Mouse (Mus musculus): ENCODE measurements around the gene Terb2. TPM values are rescaled to one million over a fixed set of nuclear protein-coding genes. Genes with fewer than 3 reads are reported as not detected.
A peak's percentile ranks its signal among the peaks of the same experiment; 100 is the strongest.

Gene Terb2
- polyA plus RNA-seq, 1 experiment = not detected

DNA sequence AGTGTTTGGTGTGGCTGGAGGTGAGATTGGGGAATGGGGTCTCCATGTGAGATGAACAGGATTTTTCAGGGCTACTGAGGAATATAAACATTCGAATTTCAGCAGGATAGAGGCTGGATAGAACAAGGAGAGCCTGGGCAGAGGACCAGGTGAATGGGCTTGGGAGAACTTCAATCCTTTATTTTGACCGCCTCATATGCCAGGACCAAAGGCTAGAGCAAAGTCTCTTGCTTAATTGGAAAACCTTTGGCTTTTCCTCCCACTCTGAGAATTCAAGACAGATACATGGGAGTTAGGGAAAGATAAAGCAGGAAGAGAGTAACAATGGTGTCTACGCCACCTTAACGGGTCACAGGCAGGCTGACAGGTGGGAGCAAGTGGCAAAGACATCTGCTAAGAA, 55.2 kb downstream of the Terb2 start:
- Histone ChIP-seq H3K27me3 (replicated peaks; ENCODE audit: control insufficient read depth, insufficient read depth, low read length) (no peaks in the 10 kb centered on the region), H3K36me3 (ENCODE audit: control insufficient read depth, insufficient read depth, low read length) (peaks cover 4% of the 10 kb centered on the region; the same call in 1 of the 2 replicates), H3K4me1 (ENCODE audit: control insufficient read depth, insufficient read depth, low read length) (peaks cover 17% of the 10 kb centered on the region; the same call in 1 of the 2 replicates), H3K4me3 (ENCODE audit: insufficient read depth, low read depth, low read length) (no peak overlapping the region; the same call in 1 of the 2 replicates), H3K27ac (ENCODE audit: insufficient read depth, low read depth, low read length) (peak overlapping the region; percentile 62)
- DNase-seq = peak; percentile 80
- WGBS = 58% methylated on average over 4 of the region's 4 CpGs
- TF ChIP-seq POLR2A (IDR thresholded peaks at IDR 0.05; ENCODE audit: low read depth, low read length) = no peak
- TF ChIP-seq CTCF (conservative IDR thresholded peaks at IDR 0.05; ENCODE audit: insufficient read depth, insufficient read length, low read depth, low read length) = no peak

GRCm38 (mm10) chr2:122241935-122242334, 55.9 kb downstream of the Terb2 start:
- peak; percentile 91 for DNase-seq

GRCm38 (mm10) chr2:122243671-122244131, 57.6 kb downstream of the Terb2 start:
- DNase-seq = peak; percentile 91
- Histone ChIP-seq H3K27me3 (replicated peaks; ENCODE audit: control insufficient read depth, insufficient read depth, low read length) (no peaks in the 10 kb centered on the region), H3K4me3 (ENCODE audit: insufficient read depth, low read depth, low read length) (no peak overlapping the region), H3K27ac (ENCODE audit: insufficient read depth, low read depth, low read length) (peak overlapping the region; percentile 62), H3K36me3 (ENCODE audit: control insufficient read depth, insufficient read depth, low read length) (peaks cover 11% of the 10 kb centered on the region; the same call in 1 of the 2 replicates), H3K4me1 (ENCODE audit: control insufficient read depth, insufficient read depth, low read length) (peaks cover 17% of the 10 kb centered on the region; the same call in 1 of the 2 replicates)
- TF ChIP-seq POLR2A (IDR thresholded peaks at IDR 0.05; ENCODE audit: low read depth, low read length) = no peak
- TF ChIP-seq CTCF (conservative IDR thresholded peaks at IDR 0.05; ENCODE audit: insufficient read depth, insufficient read length, low read depth, low read length) = peak; percentile 97
- WGBS = 0% methylated on average over 3 of the region's 3 CpGs

More at GRCm38 (mm10) chr2:122241935-122242334, 55.9 kb downstream of the Terb2 start:
- no peak overlapping the region for H3K4me3 ChIP-seq (ENCODE audit: insufficient read depth, low read depth, low read length)
- WGBS = 28% methylated on average over 6 of the region's 6 CpGs
- peaks cover 17% of the 10 kb centered on the region; the same call in 1 of the 2 replicates for H3K4me1 ChIP-seq (ENCODE audit: control insufficient read depth, insufficient read depth, low read length)
- H3K36me3 ChIP-seq (ENCODE audit: control insufficient read depth, insufficient read depth, low read length) = peaks cover 8% of the 10 kb centered on the region; the same call in 1 of the 2 replicates
- no peaks in the 10 kb centered on the region for H3K27me3 ChIP-seq (replicated peaks; ENCODE audit: control insufficient read depth, insufficient read depth, low read length)
- TF ChIP-seq CTCF (conservative IDR thresholded peaks at IDR 0.05; ENCODE audit: insufficient read depth, insufficient read length, low read depth, low read length) (no peak), POLR2A (IDR thresholded peaks at IDR 0.05; ENCODE audit: low read depth, low read length) (no peak)
- H3K27ac ChIP-seq (ENCODE audit: insufficient read depth, low read depth, low read length) = peak overlapping the region; percentile 62

GRCm38 (mm10) chr2:122247786-122248185, 61.7 kb downstream of the Terb2 start:
- Histone ChIP-seq H3K27me3 (replicated peaks; ENCODE audit: control insufficient read depth, insufficient read depth, low read length) (no peaks in the 10 kb centered on the region), H3K4me3 (ENCODE audit: insufficient read depth, low read depth, low read length) (no peak overlapping the region), H3K36me3 (ENCODE audit: control insufficient read depth, insufficient read depth, low read length) (peaks cover 29% of the 10 kb centered on the region), H3K27ac (ENCODE audit: insufficient read depth, low read depth, low read length) (no peak overlapping the region), H3K4me1 (ENCODE audit: control insufficient read depth, insufficient read depth, low read length) (peaks cover 9% of the 10 kb centered on the region; the same call in 1 of the 2 replicates)
- TF ChIP-seq POLR2A (IDR thresholded peaks at IDR 0.05; ENCODE audit: low read depth, low read length) (no peak), CTCF (conservative IDR thresholded peaks at IDR 0.05; ENCODE audit: insufficient read depth, insufficient read length, low read depth, low read length) (no peak)
- 85% methylated on average over 10 of the region's 10 CpGs for whole genome bisulfite sequencing
- DNase-seq = no peak

GRCm38 (mm10) chr2:122255997-122256396, 69.9 kb downstream of the Terb2 start:
- TF ChIP-seq CTCF (conservative IDR thresholded peaks at IDR 0.05; ENCODE audit: insufficient read depth, insufficient read length, low read depth, low read length) = no peak
- TF ChIP-seq POLR2A (IDR thresholded peaks at IDR 0.05; ENCODE audit: low read depth, low read length) = no peak
- H3K36me3 ChIP-seq (ENCODE audit: control insufficient read depth, insufficient read depth, low read length) = peaks cover 23% of the 10 kb centered on the region
- DNase-seq = no peak

More at GRCm38 (mm10) chr2:122255997-122256396, 69.9 kb downstream of the Terb2 start:
- Histone ChIP-seq H3K4me1 (ENCODE audit: control insufficient read depth, insufficient read depth, low read length) (no peaks in the 10 kb centered on the region), H3K27ac (ENCODE audit: insufficient read depth, low read depth, low read length) (no peak overlapping the region), H3K27me3 (replicated peaks; ENCODE audit: control insufficient read depth, insufficient read depth, low read length) (no peaks in the 10 kb centered on the region), H3K4me3 (ENCODE audit: insufficient read depth, low read depth, low read length) (no peak overlapping the region)
- WGBS = 92% methylated on average over 5 of the region's 5 CpGs

Other genes with a start within 250 kb of the Terb2 start
- 4.7 and 4.8 TPM in 2 replicates for gene Ctdspl2, start 230.3 kb upstream of the Terb2 start, polyA plus RNA-seq (2012; rRNA removed)
- gene Mageb3, start 230.2 kb upstream of the Terb2 start, polyA plus RNA-seq (2012; rRNA removed) = 0.03 TPM in 1 of 2 replicates, not detected in the other
- 3.2 and 3.3 TPM in 2 replicates for gene Eif3j1, start 157.7 kb upstream of the Terb2 start, polyA plus RNA-seq (2012; rRNA removed)
- gene Spg11, start 67.9 kb upstream of the Terb2 start, polyA plus RNA-seq (2012; rRNA removed) = 6.6 and 7.4 TPM in 2 replicates
- gene B2m, start 38.6 kb upstream of the Terb2 start, polyA plus RNA-seq (2012; rRNA removed) = 577 and 854 TPM in 2 replicates
- gene Trim69, start 25.6 kb upstream of the Terb2 start, polyA plus RNA-seq (2012; rRNA removed) = 0.12 TPM in 1 of 2 replicates, not detected in the other
- gene Patl2, start 83 bp upstream of the Terb2 start, polyA plus RNA-seq (2012; rRNA removed) = 0.04 TPM in 1 of 2 replicates, not detected in the other
- 566 and 646 TPM in 2 replicates for gene Sord, start 48.5 kb downstream of the Terb2 start, polyA plus RNA-seq (2012; rRNA removed)
- 0.05 and 0.17 TPM in 2 replicates for gene Duox2, start 112.2 kb downstream of the Terb2 start, polyA plus RNA-seq (2012; rRNA removed)
- gene Duoxa2, start 112.6 kb downstream of the Terb2 start, polyA plus RNA-seq (2012; rRNA removed) = 0.20 TPM in 1 of 2 replicates, not detected in the other
- gene Duoxa1, start 127.5 kb downstream of the Terb2 start, polyA plus RNA-seq (2012; rRNA removed) = 0.28 and 0.35 TPM in 2 replicates
- gene Duox1, start 129.4 kb downstream of the Terb2 start, polyA plus RNA-seq (2012; rRNA removed) = 0.20 and 0.31 TPM in 2 replicates
- gene Shf, start 182.9 kb downstream of the Terb2 start, polyA plus RNA-seq (2012; rRNA removed) = 14.7 and 16.2 TPM in 2 replicates
- gene Slc28a2, start 240.2 kb downstream of the Terb2 start, polyA plus RNA-seq (2012; rRNA removed) = 0.69 and 2.0 TPM in 2 replicates

All from kidney, adult 2 months (tissue).